Mouse (Mus musculus) spleen, adult 2 months (tissue): Measurements from ENCODE around the gene Mms19. TPM values are rescaled to one million over a fixed set of nuclear protein-coding genes. Genes with fewer than 3 reads are reported as not detected.

Experiments
- DNase-seq, 2 experiments: peaks; one replicate each; pipeline versions ENCODE4 v3.0.0 to v3.0.0-alpha.2; 2012 to 2021; ENCODE audit warnings: low spot score in 2 of 2, low read depth in 1 of 2
- H3K27ac ChIP-seq: fragments of 200-500 bp; 2 replicates; pipeline ENCODE4 v1.5.1; 2012; ENCODE audit warnings: low read length, inconsistent platforms; ENCODE audit not compliant: insufficient read depth
- H3K27me3 ChIP-seq: fragments of 200-500 bp; 2 replicates; pipeline ENCODE4 v1.6.1; 2012; ENCODE audit warnings: mild to moderate bottlenecking, moderate library complexity, low read length, inconsistent platforms; ENCODE audit not compliant: control insufficient read depth, insufficient read depth
- H3K36me3 ChIP-seq: fragments of 200-500 bp; 2 replicates; pipeline ENCODE4 v1.6.1; 2012; ENCODE audit warnings: mild to moderate bottlenecking, low read length, inconsistent platforms; ENCODE audit not compliant: control insufficient read depth, insufficient read depth
- H3K4me1 ChIP-seq: fragments of 200-500 bp; 2 replicates; pipeline ENCODE4 v1.6.1; 2011; ENCODE audit warnings: inconsistent platforms; ENCODE audit not compliant: control insufficient read depth, insufficient read depth, insufficient read length
- H3K4me3 ChIP-seq: fragments of 200-500 bp; 2 replicates; pipeline ENCODE4 v1.5.1; 2011; ENCODE audit warnings: mild to moderate bottlenecking, inconsistent platforms; ENCODE audit not compliant: insufficient read depth, insufficient read length; ENCODE audit errors: extremely low read depth
- CTCF ChIP-seq: fragments of 200-500 bp; IDR thresholded peaks from 2 replicates; pipeline ENCODE4 v1.5.1; 2011; ENCODE audit warnings: mild to moderate bottlenecking, inconsistent platforms; ENCODE audit not compliant: insufficient read depth, insufficient read length, insufficient replicate concordance; ENCODE audit errors: extremely low read depth
- POLR2A ChIP-seq: fragments of 200-500 bp; IDR thresholded peaks from 2 replicates; pipeline ENCODE4 v1.6.1; 2011; ENCODE audit warnings: low read depth, low read length, inconsistent platforms
- WGBS: fragments of 180-500 bp; shearing (Covaris S2); methylation state at CpG from one replicate; pipeline ENCODE4 v1.1.7; 2018; 5-methylcytosine and 5-hydroxymethylcytosine counted together
- polyA plus RNA-seq: library from polyadenylated mRNA; depleted of rRNA; stranded (reverse); fragments of >200 nt; gene quantifications from 2 replicates; pipeline ENCODE4 v1.2.3, GENCODE M21; 2012

The Mms19 gene
- polyA plus RNA-seq, 1 experiment = 64.6 TPM

DNA sequence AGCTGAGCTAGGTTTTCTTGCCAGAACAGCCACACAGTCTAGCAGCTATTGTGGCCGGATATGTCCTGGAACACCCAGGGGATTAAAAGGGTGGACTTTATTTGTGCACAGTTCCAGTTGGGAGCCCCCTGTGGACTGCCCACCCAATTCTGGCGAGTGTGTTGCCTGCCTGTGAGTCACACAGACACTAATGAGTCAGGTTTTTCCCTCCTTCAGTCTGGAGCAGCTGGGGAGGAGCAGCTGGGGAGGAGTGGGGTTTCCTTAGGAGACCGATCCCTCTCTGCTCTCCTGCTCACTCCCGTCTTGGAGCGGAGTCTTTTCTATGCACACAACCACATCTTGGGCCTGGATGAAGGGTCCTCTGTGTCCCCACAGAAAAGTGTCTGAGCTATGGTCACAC lies 35.9 kb upstream of the Mms19 start:
- Histone ChIP-seq H3K4me1 (no peaks in the 10 kb centered on the region), H3K27ac (peak overlapping the region; percentile 35; the same call in 1 of the 2 replicates), H3K4me3 (no peak overlapping the region), H3K36me3 (no peaks in the 10 kb centered on the region), H3K27me3 (no peaks in the 10 kb centered on the region)
- DNase-seq = no peak
- no peak for TF ChIP-seq POLR2A
- TF ChIP-seq CTCF = no peak
- WGBS = 87% methylated on average over 5 of the region's 5 CpGs

DNA sequence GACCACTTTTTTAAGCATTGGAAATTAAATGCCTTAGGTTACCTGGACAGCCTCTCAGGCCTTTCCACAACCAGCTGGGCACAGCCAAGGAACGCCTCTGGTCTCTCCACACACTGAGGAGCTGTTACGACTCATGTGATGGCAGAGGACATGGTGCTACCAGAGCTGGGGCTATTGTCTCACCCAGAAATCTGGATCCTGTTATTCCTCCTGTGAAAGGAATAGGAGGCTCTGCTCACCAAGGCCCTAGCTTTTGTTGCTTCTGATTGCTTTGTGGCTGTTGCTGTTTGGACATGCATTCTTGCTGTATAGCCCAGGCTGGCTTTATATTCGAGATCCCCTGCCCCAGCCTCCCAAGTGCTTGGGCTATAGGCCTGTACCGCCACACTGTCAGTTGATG lies 35.3 kb upstream of the Mms19 start:
- no peak for DNase-seq
- Histone ChIP-seq H3K27ac (no peak overlapping the region), H3K4me3 (no peak overlapping the region), H3K4me1 (no peaks in the 10 kb centered on the region), H3K27me3 (no peaks in the 10 kb centered on the region), H3K36me3 (no peaks in the 10 kb centered on the region)
- WGBS = 83% methylated on average over 4 of the region's 4 CpGs
- no peak for TF ChIP-seq POLR2A
- no peak for TF ChIP-seq CTCF

DNA sequence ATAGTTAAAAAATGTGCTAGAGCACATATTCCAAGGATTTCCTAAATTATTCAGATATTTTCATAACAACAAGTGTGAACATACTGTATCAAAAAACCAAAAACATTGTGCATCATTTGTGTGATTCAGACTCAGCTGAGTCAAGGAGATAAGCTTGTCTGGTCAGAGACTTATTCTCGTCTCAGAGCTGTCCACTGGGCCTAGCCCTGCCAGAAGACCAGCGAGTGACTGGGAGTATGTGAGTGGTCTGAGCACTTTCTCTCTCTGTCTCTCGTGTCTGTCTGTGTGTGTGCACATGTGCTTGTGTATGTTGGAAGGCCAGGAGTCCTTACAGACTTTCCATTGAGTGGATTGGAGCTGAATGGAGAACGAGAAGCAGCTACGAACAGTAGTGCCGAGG lies 34.0 kb upstream of the Mms19 start:
- DNase-seq = no peak
- no peaks in the 10 kb centered on the region for H3K27me3 ChIP-seq
- no peak overlapping the region for H3K4me3 ChIP-seq
- H3K4me1 ChIP-seq = no peaks in the 10 kb centered on the region
- no peak for TF ChIP-seq CTCF
- no peak for TF ChIP-seq POLR2A
- WGBS = 87% methylated on average over 6 of the region's 6 CpGs
- H3K36me3 ChIP-seq = no peaks in the 10 kb centered on the region
- no peak overlapping the region for H3K27ac ChIP-seq

DNA sequence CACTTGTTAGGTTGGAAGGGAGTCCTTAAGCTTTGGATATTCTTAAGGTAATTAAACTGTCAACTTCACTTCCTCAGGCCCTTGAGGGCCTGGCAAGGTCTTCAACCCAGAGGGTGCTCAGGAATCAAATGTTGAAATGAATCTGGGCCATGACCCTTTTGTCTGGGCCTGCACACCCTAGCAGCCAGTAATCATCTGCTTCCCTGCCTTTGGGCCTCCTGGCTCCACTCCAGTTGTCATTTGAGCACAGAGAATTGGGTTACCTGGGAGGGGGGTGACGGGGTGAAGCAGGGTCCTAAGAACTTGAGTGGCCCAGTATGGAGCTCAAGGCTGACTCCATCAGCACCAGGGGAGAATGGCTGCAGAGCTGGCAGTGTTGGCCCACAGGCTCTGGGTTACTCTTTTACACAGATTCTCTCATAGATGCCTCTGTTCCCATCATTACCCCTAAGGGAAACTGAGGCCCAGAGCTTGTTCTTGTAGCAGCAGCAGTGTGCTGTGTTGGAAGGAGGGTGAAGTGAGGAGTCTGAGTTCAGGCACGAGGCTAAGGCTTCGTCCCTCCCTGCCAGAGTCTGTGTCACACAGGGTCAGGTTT lies 33.4 kb upstream of the Mms19 start:
- no peak overlapping the region for H3K4me3 ChIP-seq
- TF ChIP-seq CTCF (no peak), POLR2A (no peak)
- DNase-seq = no peak
- H3K27ac ChIP-seq = no peak overlapping the region
- no peaks in the 10 kb centered on the region for H3K36me3 ChIP-seq
- no peaks in the 10 kb centered on the region for H3K27me3 ChIP-seq
- WGBS = 81% methylated on average over 3 of the region's 3 CpGs
- H3K4me1 ChIP-seq = no peaks in the 10 kb centered on the region

DNA sequence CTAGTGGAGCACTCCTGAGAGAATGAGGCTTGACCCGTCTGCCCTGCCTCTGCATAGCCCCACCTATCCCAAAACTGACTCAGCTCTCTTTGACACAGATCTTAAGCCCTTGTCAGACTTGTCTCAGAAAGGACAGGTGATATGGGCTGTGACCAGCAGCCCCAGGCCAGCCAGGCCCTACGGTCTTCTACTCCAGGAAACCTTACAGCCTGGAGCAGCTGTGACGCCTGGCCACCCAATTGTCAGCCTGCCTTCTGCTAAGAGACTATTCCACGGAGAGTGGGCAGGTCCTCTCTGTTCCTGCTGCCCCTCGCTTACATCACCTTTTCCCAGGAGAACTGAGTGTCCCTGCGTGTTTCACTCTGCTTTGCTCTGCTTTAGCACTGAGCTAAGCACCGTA lies 30.2 kb upstream of the Mms19 start:
- no peak overlapping the region for H3K4me3 ChIP-seq
- H3K27me3 ChIP-seq = no peaks in the 10 kb centered on the region
- H3K27ac ChIP-seq = no peak overlapping the region
- no peaks in the 10 kb centered on the region for H3K36me3 ChIP-seq
- TF ChIP-seq POLR2A = no peak
- TF ChIP-seq CTCF = no peak
- DNase-seq = no peak
- 92% methylated on average over 7 of the region's 7 CpGs for WGBS
- H3K4me1 ChIP-seq = 0 out of 2 replicates have a peak, but pooled peaks cover 2% of the 10 kb centered on the region

DNA sequence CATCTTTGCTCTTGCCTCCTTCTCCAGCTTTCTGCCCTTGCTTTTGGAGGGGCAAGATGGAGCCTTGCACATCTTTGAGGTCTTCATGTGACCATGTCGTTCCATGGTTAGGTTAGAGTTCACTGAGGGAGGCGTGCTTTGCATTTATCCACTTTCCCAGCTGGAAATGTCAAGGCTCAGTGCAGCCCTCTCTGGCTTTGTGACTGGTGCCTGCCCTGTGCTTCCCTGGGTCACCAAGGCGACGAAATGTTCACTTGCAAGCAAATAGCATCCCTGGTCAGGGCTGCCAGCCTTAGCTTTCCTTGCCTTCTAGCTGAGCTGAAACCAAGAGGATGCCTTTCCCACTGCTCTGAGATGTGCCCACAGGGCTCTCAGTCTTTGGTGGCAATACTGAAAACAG lies 29.5 kb upstream of the Mms19 start:
- Histone ChIP-seq H3K4me3 (no peak overlapping the region), H3K27ac (no peak overlapping the region), H3K27me3 (no peaks in the 10 kb centered on the region), H3K4me1 (peaks cover 6% of the 10 kb centered on the region; the same call in 1 of the 2 replicates), H3K36me3 (no peaks in the 10 kb centered on the region)
- TF ChIP-seq CTCF (no peak), POLR2A (no peak)
- DNase-seq = no peak
- 86% methylated on average over 4 of the region's 4 CpGs for WGBS

DNA sequence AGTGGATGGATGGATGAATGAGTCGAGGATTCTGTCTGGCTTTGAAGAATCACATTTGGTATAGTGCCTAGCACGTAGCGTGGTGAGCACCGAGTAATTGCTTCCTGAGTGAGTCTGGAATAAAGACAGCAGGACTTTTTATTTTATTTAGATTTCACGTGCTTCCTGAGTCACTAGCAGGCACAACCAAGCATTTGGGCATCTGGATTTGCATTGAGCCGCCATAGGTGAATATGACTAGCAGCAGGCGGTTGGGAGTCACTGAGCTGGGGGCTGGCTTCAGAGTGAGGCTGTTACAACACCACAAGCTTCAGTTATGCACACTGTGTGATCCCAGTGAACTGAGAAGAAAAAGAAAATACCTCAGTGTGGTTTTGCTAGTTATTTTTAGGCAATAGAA lies 28.1 kb upstream of the Mms19 start:
- Histone ChIP-seq H3K4me3 (no peak overlapping the region), H3K36me3 (no peaks in the 10 kb centered on the region), H3K4me1 (peaks cover 8% of the 10 kb centered on the region; the same call in 1 of the 2 replicates), H3K27ac (no peak overlapping the region), H3K27me3 (no peaks in the 10 kb centered on the region)
- no peak for TF ChIP-seq POLR2A
- TF ChIP-seq CTCF = no peak
- no peak for DNase-seq
- 65% methylated on average over 7 of the region's 7 CpGs for WGBS
